8 mouse cellular contexts compared by ENCODE assay signal in genomic region chr15:37120381-37120780, GRCm38 (mm10).
DNase-seq lines count a peak whose midpoint lies in the region; ATAC-seq and TF ChIP-seq lines count a peak whose summit lies in the region.

No protein-coding gene starts in this region.

- dilution Hi-C loops in CH12.LX (cut with MboI; ENCODE audit: extremely low pct_ligation_motif_present, extremely low pct_unique_long_range_greater_than_20kb, low sequenced_read_pairs) = no loop called here

- no peak overlapping the region for H3K27ac ChIP-seq in CH12.LX (ENCODE audit: insufficient read depth, low read depth)
- H3K27ac ChIP-seq in embryonic facial prominence, embryonic 14.5 days (replicated peaks; ENCODE audit: low read depth, low read length) = no peak overlapping the region

- peak; percentile 68 for ATAC-seq in embryonic facial prominence, embryonic 14.5 days (ENCODE audit: low read depth)

- no peaks in the 10 kb centered on the region for H3K79me2 ChIP-seq in CH12.LX (replicated peaks; ENCODE audit: control insufficient read depth, extremely low read depth, insufficient read depth, poor library complexity, severe bottlenecking)

- intact Hi-C loops in heart, postnatal 14 days (cut with DNase I) = loop anchor here (2.0 kb wide), 1 partner anchor 208 kb away; no protein-coding TSS in a partner anchor

- no peak overlapping the region for H3K9ac ChIP-seq in CH12.LX (ENCODE audit: insufficient read depth, low read depth)
- H3K9ac ChIP-seq in embryonic facial prominence, embryonic 14.5 days (ENCODE audit: low read depth, low read length) = no peak overlapping the region

- in situ Hi-C loops in CH12.LX (cut with MboI; ENCODE audit: low pct_ligation_motif_present, low pct_unique_long_range_greater_than_20kb, low sequenced_read_pairs) = loop anchor here (25.0 kb wide), 1 partner anchor 792 kb away; no protein-coding TSS in a partner anchor

- no peak for TF ChIP-seq EP300 in CH12.LX (IDR thresholded peaks at IDR 0.05; ENCODE audit: low read length)

- no peaks in the 10 kb centered on the region for H3K27me3 ChIP-seq in CH12.LX (replicated peaks)
- no peaks in the 10 kb centered on the region for H3K27me3 ChIP-seq in embryonic facial prominence, embryonic 14.5 days (replicated peaks; ENCODE audit: control insufficient read depth, insufficient read depth, low read length)

- 16% methylated on average over 6 of the region's 6 CpGs for WGBS in embryonic facial prominence, embryonic 14.5 days

- TF ChIP-seq CTCF in CH12.LX (conservative IDR thresholded peaks at IDR 0.05 in 1 of 2, IDR thresholded peaks at IDR 0.05 in 1 of 2; ENCODE audit: low read depth in 2 of 2, low read length in 2 of 2) = peak; percentile 98 to 100

- H3K4me2 ChIP-seq in CH12.LX (ENCODE audit: insufficient read depth, low read depth, poor library complexity, severe bottlenecking) = no peak overlapping the region
- H3K4me2 ChIP-seq in embryonic facial prominence, embryonic 14.5 days (ENCODE audit: low read depth, low read length) = no peak overlapping the region

- peaks cover 8 to 10% of the 10 kb centered on the region in 2 experiments; a peak in 3 of 4 replicates for H3K4me1 ChIP-seq in CH12.LX (ENCODE audit: control insufficient read depth in 1 of 2, insufficient read depth in 2 of 2)
- no peaks in the 10 kb centered on the region for H3K4me1 ChIP-seq in embryonic facial prominence, embryonic 14.5 days (ENCODE audit: control insufficient read depth, insufficient read depth, low read length)

- peak; percentile 81 for DNase-seq in CH12.LX (ENCODE audit: extremely low read depth)
- DNase-seq in adrenal gland, postnatal 14 days = peak; percentile 93
- peak; percentile 71 for DNase-seq in embryonic facial prominence, embryonic 14.5 days (ENCODE audit: low spot score)
- DNase-seq in heart, postnatal 14 days = peak; percentile 77 to 87
- peak; percentile 70 to 93 for DNase-seq in layer of hippocampus, adult 8-10 months (ENCODE audit: low spot score in 2 of 2)
- peak; percentile 94 for DNase-seq in lung, postnatal 14 days
- DNase-seq in right cerebral cortex, postnatal 36 days (ENCODE audit: low spot score in 2 of 2) = peak; percentile 67 to 69
- peak; percentile 85 to 87 for DNase-seq in urinary bladder, postnatal 36 days (ENCODE audit: low spot score in 2 of 2)

- peak; percentile 95 for TF ChIP-seq RAD21 in CH12.LX (IDR thresholded peaks at IDR 0.05; ENCODE audit: low read depth, low read length)

- H3K36me3 ChIP-seq in CH12.LX (replicated peaks in 1 of 2; ENCODE audit: control insufficient read depth in 1 of 2, insufficient read depth in 1 of 2, low read length in 1 of 2) = no peaks in the 10 kb centered on the region
- no peaks in the 10 kb centered on the region for H3K36me3 ChIP-seq in embryonic facial prominence, embryonic 14.5 days (ENCODE audit: control insufficient read depth, insufficient read depth, low read length)

- no peak for TF ChIP-seq POLR2A in CH12.LX (IDR thresholded peaks at IDR 0.05; ENCODE audit: low read depth, low read length)

- H3K4me3 ChIP-seq in CH12.LX (replicated peaks in 1 of 3; ENCODE audit: low read depth in 2 of 3, low read length in 2 of 3, poor library complexity in 1 of 3) = no peak overlapping the region
- H3K4me3 ChIP-seq in embryonic facial prominence, embryonic 14.5 days (ENCODE audit: low read depth, low read length) = no peak overlapping the region

- H3K9me3 ChIP-seq in CH12.LX (replicated peaks; ENCODE audit: low read length) = no peaks in the 10 kb centered on the region
- no peaks in the 10 kb centered on the region for H3K9me3 ChIP-seq in embryonic facial prominence, embryonic 14.5 days (ENCODE audit: control insufficient read depth, low read length)

TF ChIP-seq in CH12.LX, 34 proteins besides CTCF, POLR2A, EP300 and RAD21:
- TF ChIP-seq ZC3H11A (IDR thresholded peaks at IDR 0.05; ENCODE audit: low read depth, low read length) = 0 out of 2 replicates have a peak, but pooled peaks have one; percentile 15
- no peak for TF ChIP-seq MAFK (IDR thresholded peaks at IDR 0.05; ENCODE audit: insufficient replicate concordance, low read length)
- no peak for TF ChIP-seq JUND (conservative IDR thresholded peaks at IDR 0.05; ENCODE audit: low read depth, low read length)
- no peak for TF ChIP-seq MXI1 (IDR thresholded peaks at IDR 0.05; ENCODE audit: low read depth, low read length)
- peak; percentile 81 for TF ChIP-seq SMC3 (IDR thresholded peaks at IDR 0.05; ENCODE audit: low read depth, low read length)
- TF ChIP-seq JUN (IDR thresholded peaks at IDR 0.05; ENCODE audit: insufficient read depth, low read depth, low read length) = no peak
- TF ChIP-seq BHLHE40 (IDR thresholded peaks at IDR 0.05; ENCODE audit: low read depth, low read length) = no peak
- no peak for TF ChIP-seq MYC (IDR thresholded peaks at IDR 0.05; ENCODE audit: low read depth, low read length)
TF ChIP-seq in CH12.LX: peak in this region for 2.
